Mouse (Mus musculus): ENCODE data around the gene Cfdp1.
A peak's percentile ranks its signal among the peaks of the same experiment; 100 is the strongest.

Cfdp1 gene

GRCm38 (mm10) chr8:111769296-111769695 is 84.8 kb downstream of the Cfdp1 start:
- no peak for DNase-seq (ENCODE audit: low spot score in 2 of 2)

DNA sequence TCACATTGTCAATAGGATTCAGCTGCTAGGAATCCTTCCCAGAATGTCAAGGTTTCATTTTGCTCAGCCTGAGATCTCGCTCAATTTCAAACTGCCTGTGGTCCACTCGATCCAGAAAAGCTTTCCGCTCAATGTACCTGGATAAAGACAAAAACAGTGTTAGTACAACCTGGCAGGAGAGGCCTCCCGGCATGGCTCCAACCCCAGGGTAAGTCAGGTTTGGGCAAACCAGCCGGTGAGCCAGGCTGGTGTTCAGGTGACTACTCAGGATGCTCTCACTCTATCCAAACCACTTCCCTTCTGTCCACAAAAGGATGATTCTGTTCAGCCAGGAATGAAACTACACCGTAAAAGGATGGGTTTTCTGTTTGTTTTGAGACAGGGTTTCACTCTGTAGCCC is 85.4 kb downstream of the Cfdp1 start:
- DNase-seq (ENCODE audit: low spot score in 2 of 2): no peak

DNA sequence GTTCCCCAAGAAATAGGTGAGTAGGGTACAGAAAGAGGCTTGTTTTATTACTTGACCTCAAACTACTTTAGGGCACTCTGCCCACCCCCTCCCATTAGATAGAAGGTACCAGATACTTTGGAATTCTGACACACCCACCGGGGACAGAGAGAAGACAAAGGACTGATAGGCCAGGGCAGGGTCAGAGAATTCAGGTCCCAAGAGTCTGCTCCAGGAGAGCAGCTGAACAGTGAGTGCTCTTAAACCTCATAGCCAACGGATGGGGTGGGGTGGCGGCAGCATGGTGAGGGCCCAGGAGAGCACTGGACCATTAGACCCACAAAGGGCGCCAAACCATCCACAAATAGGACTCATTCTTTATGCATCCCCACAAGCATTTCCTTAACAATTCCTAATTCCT is 88.5 kb downstream of the Cfdp1 start:
- DNase-seq (ENCODE audit: low spot score in 2 of 2): no peak

- DNase-seq (ENCODE audit: low spot score in 2 of 2): no peak
These were observed 89.0 kb downstream of the Cfdp1 start for GRCm38 (mm10) chr8:111765096-111765495.

GRCm38 (mm10) chr8:111760708-111761107 is 93.4 kb downstream of the Cfdp1 start:
- DNase-seq (ENCODE audit: low spot score in 2 of 2): no peak

DNA sequence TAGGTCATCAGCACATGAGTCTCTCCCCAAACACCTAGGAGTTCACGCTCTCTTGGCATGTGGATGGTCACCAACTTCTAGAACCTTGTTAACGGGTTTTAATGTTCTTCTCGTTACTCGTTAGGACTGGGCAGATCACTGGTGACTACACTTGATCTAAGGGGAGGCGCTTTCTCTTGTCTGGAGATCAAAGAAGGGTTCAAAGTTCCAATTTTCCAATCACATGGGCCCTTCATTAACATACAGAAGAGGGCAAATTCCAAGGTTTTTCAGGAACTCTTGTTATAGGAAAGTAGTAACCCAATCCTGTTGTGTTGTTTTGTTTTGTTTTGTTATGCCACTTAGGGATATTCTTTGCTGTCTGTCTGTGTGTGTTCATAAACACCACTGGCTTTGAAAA is 95.3 kb downstream of the Cfdp1 start:
- no peak for DNase-seq (ENCODE audit: low spot score in 2 of 2)

DNA sequence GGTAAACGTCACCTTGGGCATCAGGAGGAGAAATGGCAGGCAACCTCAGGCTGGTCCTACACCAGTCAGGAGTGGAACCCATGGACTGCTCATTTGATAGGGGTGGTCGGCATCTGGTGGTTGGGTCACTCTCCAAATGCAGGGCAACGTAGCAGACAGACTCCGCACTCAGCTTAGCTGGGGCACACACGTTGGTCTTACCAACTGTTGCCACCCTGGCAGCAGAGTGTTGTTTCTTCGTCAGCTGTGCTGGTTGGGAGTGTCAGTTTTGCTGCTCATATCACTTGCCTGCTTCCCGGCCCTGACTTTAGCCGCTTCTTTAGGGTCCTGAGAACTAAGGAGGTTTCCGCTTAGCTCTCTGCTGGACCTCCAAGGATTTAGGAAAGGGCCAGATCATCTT is 96.5 kb downstream of the Cfdp1 start:
- DNase-seq (ENCODE audit: low spot score in 2 of 2): no peak

DNA sequence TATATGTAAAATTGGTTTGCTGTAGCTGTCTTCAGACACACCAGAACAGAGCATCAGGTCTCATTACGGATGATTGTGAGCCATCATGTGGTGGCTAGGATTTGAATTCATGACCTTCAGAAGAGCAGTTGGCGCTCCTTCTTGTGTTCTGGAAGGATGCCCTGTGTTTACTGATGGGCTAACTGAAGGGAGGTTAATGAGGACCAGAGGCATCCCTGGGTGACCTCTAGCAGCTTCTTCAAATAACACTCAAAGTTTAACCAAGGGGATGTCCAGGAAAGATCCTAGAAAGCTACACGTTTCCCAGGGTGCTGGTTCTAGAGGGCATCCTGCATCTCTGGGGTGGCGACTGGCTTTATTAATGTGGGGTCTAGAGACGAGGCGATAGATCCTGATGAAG is 99.4 kb downstream of the Cfdp1 start:
- no peak for DNase-seq (ENCODE audit: low spot score in 2 of 2)

DNA sequence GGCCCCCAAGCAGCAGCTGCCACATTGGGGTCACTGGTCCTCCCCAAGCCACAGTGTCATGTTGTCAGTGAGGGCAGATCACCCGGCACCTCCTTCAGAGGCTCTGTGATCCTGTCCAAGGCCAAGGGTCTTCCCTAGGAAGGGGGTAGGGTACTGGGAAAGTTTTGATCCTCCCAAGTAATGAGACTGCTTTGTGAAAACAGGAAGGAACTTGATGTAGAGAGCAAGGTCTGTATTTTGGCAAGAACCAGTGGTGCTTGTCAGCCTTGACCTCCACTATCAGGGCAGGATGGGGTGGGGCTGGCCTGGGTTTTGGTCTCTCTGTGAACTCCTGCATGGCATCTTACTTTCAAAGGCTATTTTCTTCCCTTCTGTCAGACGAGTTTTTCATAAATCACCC is 100.0 kb downstream of the Cfdp1 start:
- DNase-seq (ENCODE audit: low spot score in 2 of 2): no peak

GRCm38 (mm10) chr8:111748766-111749165 is 105.3 kb downstream of the Cfdp1 start:
- DNase-seq (ENCODE audit: low spot score in 2 of 2): no peak

DNA sequence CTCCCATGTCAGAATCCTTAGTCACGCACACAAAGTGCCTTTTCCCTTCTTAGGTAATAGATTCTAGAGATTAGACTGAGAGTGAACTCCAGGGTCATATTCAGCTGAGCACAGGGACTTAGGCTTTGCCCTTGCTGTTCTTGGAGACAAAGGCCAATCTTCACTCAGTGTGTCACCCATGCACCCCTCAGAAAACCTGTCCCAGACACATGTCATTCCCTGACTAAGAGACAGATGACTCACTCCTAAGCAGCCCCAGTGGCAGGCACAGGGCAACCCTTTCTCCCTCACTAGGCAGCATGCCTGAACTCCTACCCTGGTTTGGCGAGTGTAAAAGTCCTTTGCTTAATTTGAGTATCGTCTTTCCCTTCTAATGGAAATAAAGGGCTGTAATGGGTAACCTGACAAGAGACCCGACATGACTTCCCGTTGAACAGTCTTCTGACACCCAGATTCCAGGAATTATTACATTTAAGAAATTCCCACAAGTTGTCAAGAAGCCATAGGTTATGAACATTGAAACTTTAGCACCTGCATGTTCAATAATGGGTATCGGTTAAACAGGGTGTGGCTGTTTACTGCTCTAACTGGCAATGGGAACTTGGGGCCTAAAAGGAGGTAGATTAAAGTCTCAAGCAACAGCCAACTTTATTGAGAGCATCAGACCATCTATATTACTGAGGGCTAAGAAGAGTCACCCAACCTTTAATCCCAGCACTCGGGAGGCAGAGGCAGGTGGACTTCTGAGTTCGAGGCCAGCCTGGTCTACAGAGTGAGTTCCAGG is 106.0 kb downstream of the Cfdp1 start:
- no peak for DNase-seq (ENCODE audit: low spot score in 2 of 2)

- no peak for DNase-seq (ENCODE audit: low spot score in 2 of 2)
These were observed 107.3 kb downstream of the Cfdp1 start for GRCm38 (mm10) chr8:111746582-111747465.

DNA sequence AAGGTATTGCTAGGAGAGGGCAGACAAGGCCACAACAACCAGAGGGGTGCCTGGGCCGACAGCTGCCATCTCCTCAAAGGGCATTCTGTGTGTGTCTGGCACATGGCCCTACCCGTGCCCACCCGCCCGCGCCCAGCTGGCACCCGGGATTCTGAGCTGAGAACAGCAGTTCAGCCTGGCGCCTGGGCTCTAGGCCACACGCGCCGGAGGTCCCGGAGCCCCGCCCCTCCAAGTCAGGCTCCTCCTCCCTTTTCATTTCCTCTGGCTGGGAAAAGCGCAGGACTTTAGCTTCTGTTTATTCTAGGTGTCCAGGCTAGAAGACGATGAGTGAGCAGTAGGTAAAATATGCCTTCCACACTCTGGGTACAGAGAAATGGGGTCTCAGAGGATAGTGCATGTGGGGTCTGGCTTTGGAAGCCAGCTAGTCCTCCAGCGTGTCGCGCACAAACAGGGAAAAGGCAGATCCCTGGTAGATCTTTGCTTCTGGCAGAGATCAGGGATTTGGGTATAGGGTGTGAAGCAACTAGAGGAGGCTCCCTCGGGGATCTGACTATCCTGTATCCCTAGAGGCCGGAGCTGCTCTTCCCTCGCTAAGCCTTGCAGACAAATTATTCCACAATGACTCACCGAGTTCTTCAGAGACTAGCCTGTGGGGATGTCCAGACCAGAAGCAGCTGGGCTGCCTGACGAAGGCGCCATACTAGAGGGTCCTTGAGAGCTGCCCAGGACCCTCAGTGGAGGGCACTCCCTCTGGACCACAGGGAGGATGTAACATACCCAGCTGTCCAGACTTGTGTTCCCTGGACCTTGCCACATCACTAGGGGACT is 108.3 kb downstream of the Cfdp1 start:
- DNase-seq (ENCODE audit: low spot score in 2 of 2): no peak

GRCm38 (mm10) chr8:111745086-111745485 is 109.0 kb downstream of the Cfdp1 start:
- DNase-seq (ENCODE audit: low spot score in 2 of 2): no peak

GRCm38 (mm10) chr8:111743792-111744696 is 110.0 kb downstream of the Cfdp1 start, which contains the start of gene Bcar1:
Bcar1 (minus strand) TSS chr8:111743809.
- DNase-seq (ENCODE audit: low spot score in 2 of 2): peak in 1 of 2 experiments; percentile 57

GRCm38 (mm10) chr8:111743101-111743791 is 110.8 kb downstream of the Cfdp1 start:
- DNase-seq (ENCODE audit: low spot score in 2 of 2): no peak

DNA sequence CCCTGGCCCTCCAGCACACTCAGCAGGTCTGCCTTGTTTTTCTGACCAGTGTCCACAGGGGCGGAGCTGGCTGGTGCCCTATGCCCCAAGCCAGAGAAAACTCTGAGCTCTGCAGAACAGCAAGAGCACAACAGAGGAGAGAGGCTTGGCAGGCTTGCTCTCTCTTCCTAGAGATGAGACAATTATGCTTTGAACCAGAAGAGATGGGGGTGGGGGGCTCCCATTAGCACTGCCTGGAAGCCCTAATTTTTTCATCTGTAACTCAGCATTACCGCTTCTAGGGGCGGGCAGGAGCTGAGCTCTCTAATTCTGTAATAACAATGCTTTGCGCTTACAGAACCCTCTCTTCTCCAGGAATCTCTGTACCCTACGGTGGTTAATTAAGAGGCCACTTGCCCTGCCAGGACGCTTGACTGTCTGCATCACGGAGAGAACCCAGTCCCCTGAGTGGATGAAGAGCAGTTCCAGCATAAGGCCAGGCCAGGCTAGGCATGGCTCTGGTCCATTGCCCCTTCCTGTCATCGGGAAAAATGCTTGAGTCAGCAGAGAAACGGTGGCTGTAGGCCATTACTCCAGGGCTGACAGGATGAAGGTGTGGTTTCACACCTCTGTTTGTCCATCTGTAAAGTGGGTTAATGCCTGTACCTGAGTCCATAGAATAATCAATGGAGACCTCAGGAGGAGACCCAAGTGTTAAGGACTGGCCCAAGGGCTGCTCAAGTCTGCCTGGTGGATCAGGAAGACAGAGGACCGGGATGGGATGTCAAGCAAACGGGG is 111.6 kb downstream of the Cfdp1 start:
- DNase-seq (ENCODE audit: low spot score in 2 of 2): no peak

- DNase-seq (ENCODE audit: low spot score in 2 of 2): no peak
These were observed 112.5 kb downstream of the Cfdp1 start for GRCm38 (mm10) chr8:111741556-111741955.

- no peak for DNase-seq (ENCODE audit: low spot score in 2 of 2)
These were observed 113.1 kb downstream of the Cfdp1 start for GRCm38 (mm10) chr8:111740994-111741393.

Measured in frontal cortex, postnatal 25 days (tissue).